ENCODE assay signal across 13 mouse cellular contexts in genomic region chr1:180508662-180509061, GRCm38 (mm10). TPM values are rescaled to one million over a fixed set of nuclear protein-coding genes. Genes with fewer than 3 reads are reported as not detected.
"Had no signal": no experiment of that assay in that cellular context is flagged by ENCODE, and none has a peak within 500 bp of the region (broad histone marks: within the 10 kb centered on the region; RNA-seq: fewer than 3 reads in every experiment).

No protein-coding gene starts in this region.

- H3K36me3 ChIP-seq: limb, embryonic 12.5 days; limb, embryonic 15.5 days had no signal

- ATAC-seq: intestine, postnatal 0 days; liver, postnatal 0 days; lung, postnatal 0 days had no signal

- H3K27me3 ChIP-seq: limb, embryonic 12.5 days; limb, embryonic 15.5 days had no signal

- DNase-seq: kidney, adult 2 months; kidney, postnatal 25 days; left cerebral cortex, postnatal 4 days; liver, postnatal 0 days; lung, embryonic 14.5 days; midbrain, embryonic 14.5 days; thymus, adult 18-20 months; thymus, postnatal 14 days had no signal

RNA-seq across cellular contexts. Expression of gene Stum, which starts 25.4 kb away (rescaled TPM):
- total RNA-seq: megakaryocyte-erythroid progenitor cell, adult 5-6 weeks had no signal
